Mouse (Mus musculus) heart, embryonic 14.5 days (tissue): Measurements from ENCODE around the gene Nhej1. TPM values are rescaled to one million over a fixed set of nuclear protein-coding genes. Genes with fewer than 3 reads are reported as not detected.

Experiments
- polyA plus RNA-seq: library from polyadenylated mRNA; unstranded; fragments of >200 nt; fragmentation: Nextera tagmentation; extraction: Ambion mirVana; gene quantifications from 2 replicates; pipeline ENCODE4 v1.2.1, GENCODE M21; 2014

The Nhej1 gene
- polyA plus RNA-seq, 1 experiment from 2014 or later = 7.6 TPM

Other genes with a start within 250 kb of the Nhej1 start
- gene Fev, start 239.8 kb downstream of the Nhej1 start, polyA plus RNA-seq = 1.3 and 1.9 TPM in 2 replicates
- not detected in 2 replicates for gene Cryba2, start 232.1 kb downstream of the Nhej1 start, polyA plus RNA-seq
- gene Cfap65, start 189.6 kb downstream of the Nhej1 start, polyA plus RNA-seq = not detected in 2 replicates
- gene Ihh, start 173.5 kb downstream of the Nhej1 start, polyA plus RNA-seq = 0.14 TPM in 1 of 2 replicates, not detected in the other
- 0.72 and 1.4 TPM in 2 replicates for gene Slc23a3, start 8.7 kb upstream of the Nhej1 start, polyA plus RNA-seq
- 34.3 and 34.7 TPM in 2 replicates for gene Cnppd1, start 17.5 kb upstream of the Nhej1 start, polyA plus RNA-seq
- 38.9 and 42.2 TPM in 2 replicates for gene Retreg2, start 17.6 kb upstream of the Nhej1 start, polyA plus RNA-seq
- gene Zfand2b, start 43.4 kb upstream of the Nhej1 start, polyA plus RNA-seq = 29.6 and 31.4 TPM in 2 replicates
- 9.6 and 11.1 TPM in 2 replicates for gene Abcb6, start 55.2 kb upstream of the Nhej1 start, polyA plus RNA-seq
- 19.8 and 21.0 TPM in 2 replicates for gene Ankzf1, start 67.0 kb upstream of the Nhej1 start, polyA plus RNA-seq
- gene Atg9a, start 67.0 kb upstream of the Nhej1 start, polyA plus RNA-seq = 24.7 and 29.2 TPM in 2 replicates
- 7.2 and 8.4 TPM in 2 replicates for gene Glb1l, start 85.6 kb upstream of the Nhej1 start, polyA plus RNA-seq
- gene Stk16, start 85.6 kb upstream of the Nhej1 start, polyA plus RNA-seq = 81.9 and 86.2 TPM in 2 replicates
- 24.6 and 34.3 TPM in 2 replicates for gene Tuba4a, start 94.7 kb upstream of the Nhej1 start, polyA plus RNA-seq
- not detected in 2 replicates for gene A630095N17Rik, start 106.9 kb upstream of the Nhej1 start, polyA plus RNA-seq
- 16.9 and 17.8 TPM in 2 replicates for gene Dnajb2, start 111.2 kb upstream of the Nhej1 start, polyA plus RNA-seq
- 0.38 and 0.41 TPM in 2 replicates for gene Ptprn, start 139.3 kb upstream of the Nhej1 start, polyA plus RNA-seq
- 0.53 TPM in 1 of 2 replicates, not detected in the other for gene Resp18, start 153.2 kb upstream of the Nhej1 start, polyA plus RNA-seq
- gene Dnpep, start 192.8 kb upstream of the Nhej1 start, polyA plus RNA-seq = 122 and 128 TPM in 2 replicates
- gene Des, start 235.1 kb upstream of the Nhej1 start, polyA plus RNA-seq = 351 and 377 TPM in 2 replicates